Mouse (Mus musculus) CD4-positive helper T cell, adult 2 months (primary cell): ENCODE results near the gene Tas2r118.

ENCODE experiments used
- DNase-seq: peaks from one replicate; pipeline ENCODE4 v3.0.0-alpha.2; 2012; ENCODE audit warnings: low read depth, missing footprints, low spot score

The Tas2r118 gene

DNA sequence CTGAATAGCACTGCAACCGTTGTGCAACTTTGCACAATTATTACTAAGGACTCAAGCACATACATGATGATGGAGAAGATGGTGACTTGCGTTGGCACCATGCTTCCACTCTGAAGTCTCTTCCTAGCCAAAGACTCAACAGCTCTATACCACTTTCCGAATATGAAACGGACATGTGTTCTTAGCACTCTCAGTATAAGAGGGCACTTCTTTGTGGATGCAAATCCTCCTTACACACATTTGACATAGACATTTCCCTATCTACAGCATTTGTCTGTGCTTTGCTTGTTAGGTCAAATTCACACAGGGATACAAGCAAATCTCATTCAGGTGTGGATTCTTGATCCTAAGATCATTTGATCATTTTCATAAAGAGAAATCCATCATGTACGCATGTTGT lies at the start of gene Tas2r118:
TSS of gene Tas2r118 (minus strand) at position 101 of the 400 bp plus-strand sequence.
- no peak for DNase-seq

- DNase-seq, result no peak
Observed at GRCm38 (mm10) chr6:24018320-24018719, 48.5 kb upstream of the Tas2r118 start.

- DNase-seq, result no peak
Observed at GRCm38 (mm10) chr6:23993276-23993675, 23.4 kb upstream of the Tas2r118 start.

- no peak for DNase-seq
Observed at GRCm38 (mm10) chr6:23990687-23991387, 21.0 kb upstream of the Tas2r118 start.

- no peak for DNase-seq
Observed at GRCm38 (mm10) chr6:23986293-23986692, 16.4 kb upstream of the Tas2r118 start.

DNA sequence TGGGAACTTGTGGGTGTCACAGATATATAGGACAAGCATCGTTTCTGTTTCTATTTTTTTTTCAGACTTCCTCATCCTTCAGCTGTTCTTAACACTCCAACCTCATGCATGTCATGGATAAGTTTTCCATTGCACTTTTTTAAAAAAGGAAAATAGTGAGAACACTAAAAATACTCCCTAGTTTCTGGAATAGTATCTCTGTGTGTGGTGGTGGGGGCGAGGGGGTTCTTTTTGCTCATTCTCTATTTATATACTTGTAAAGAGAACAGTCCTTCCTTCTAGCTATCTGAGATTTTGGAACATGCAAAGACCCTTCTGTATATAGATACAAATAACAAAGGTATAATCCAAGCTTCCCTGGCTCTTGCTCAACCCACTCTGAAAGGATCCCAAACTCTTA lies 2.9 kb downstream of the Tas2r118 start:
- no peak for DNase-seq

GRCm38 (mm10) chr6:23965925-23966324 lies 3.9 kb downstream of the Tas2r118 start:
- no peak for DNase-seq

DNA sequence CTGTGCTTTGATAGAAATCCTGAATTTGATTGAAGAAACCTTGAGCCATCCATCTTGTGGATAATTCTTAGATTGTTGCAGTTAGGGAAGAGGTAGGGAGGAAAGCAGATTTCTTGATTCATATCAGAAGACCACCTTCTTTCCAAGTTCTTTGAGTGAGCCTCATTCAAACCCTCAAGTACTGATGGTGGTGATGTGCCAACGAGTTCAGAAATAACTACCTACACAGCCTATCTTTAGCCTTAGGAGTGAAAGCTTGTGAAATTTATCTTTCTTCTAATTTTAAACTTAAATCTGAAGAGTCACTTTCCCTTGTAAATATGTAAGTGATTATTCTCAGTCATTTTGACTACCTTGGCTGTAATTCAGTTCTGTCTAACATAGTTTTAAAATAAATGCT lies 6.1 kb downstream of the Tas2r118 start:
- no peak for DNase-seq

- DNase-seq, result no peak
Observed at GRCm38 (mm10) chr6:23940776-23941175, 29.1 kb downstream of the Tas2r118 start.

DNA sequence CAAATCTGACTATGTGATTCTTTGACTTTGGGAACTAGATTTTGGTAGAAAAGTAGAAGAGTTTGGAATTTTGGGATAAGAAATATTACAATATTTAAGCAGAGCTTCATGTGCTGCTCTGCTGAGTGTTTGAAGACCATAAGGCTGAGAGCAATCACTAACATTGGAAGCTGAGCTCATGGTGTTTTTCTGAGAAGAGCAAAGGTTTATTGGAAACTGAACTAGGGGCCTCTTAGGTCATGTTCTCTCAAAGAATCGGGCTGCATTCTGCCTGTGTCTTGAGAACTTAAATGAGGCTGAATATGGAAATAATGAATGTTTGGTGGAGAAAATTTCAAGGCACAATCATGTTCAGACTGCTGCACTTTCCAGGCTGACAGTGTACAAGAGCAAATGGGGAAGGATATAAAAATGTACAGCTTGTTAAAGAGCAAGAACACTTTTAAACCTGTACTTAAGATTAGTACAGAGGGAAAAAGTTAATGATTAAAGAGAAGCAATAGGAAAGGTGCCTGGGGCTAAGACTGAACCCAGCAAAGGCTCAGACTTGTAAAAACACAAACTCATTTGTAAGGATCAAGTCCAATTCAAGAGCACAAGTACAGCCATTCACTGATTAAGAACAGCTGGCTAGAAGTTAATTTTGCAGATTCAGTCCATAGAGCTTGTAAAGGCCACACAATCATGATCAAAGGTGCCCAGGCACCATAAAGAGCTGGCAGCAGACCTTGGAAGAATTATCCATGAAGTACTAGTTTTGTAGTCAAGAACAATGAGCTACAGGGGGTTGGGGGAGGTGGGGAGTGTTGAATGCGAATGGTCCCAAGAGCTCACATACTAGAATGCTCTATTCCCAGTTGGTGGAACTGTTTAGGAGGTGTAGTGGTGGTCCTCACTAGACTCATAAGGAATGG lies 31.0 kb downstream of the Tas2r118 start:
- no peak for DNase-seq

GRCm38 (mm10) chr6:23936414-23936813 lies 33.4 kb downstream of the Tas2r118 start:
- DNase-seq, result no peak

DNA sequence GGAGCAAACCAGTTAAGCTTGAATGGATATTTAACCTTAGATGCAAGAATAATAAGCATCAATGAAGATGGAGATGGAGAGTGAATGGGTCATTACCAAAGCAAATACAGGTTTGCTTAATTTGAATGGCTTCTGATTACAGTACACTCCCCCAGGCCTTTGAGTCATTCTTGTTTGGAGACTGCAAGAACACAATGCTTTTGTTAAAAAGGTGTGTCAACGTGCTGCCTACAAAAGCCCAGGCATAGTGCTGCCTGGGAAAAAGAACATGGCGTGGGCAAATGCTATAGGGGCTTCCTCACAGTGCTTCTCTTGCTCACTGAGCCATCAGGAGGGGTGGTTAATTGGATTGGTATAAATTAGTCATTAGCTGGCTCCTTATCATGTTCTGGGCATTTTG lies 46.1 kb downstream of the Tas2r118 start:
- no peak for DNase-seq
